Mouse (Mus musculus) urinary bladder, postnatal 4 days (tissue): Measurements from ENCODE around the gene Med15.
A peak's percentile ranks its signal among the peaks of the same experiment; 100 is the strongest.

Source experiments
- DNase-seq, 2 experiments: peaks; one replicate each; pipeline ENCODE4 v3.0.0; 2021 to 2022; ENCODE audit warnings: low spot score in 2 of 2

Med15 gene

GRCm38 (mm10) chr16:17649925-17650605 lies 82.6 kb downstream of the Med15 start:
- peak in 1 of 2 experiments; percentile 57 for DNase-seq

- peak in 1 of 2 experiments; percentile 57 for DNase-seq
Measured at GRCm38 (mm10) chr16:17647566-17648340, 84.9 kb downstream of the Med15 start.

GRCm38 (mm10) chr16:17647156-17647555 lies 85.5 kb downstream of the Med15 start:
- DNase-seq, result no peak

GRCm38 (mm10) chr16:17646310-17647114 lies 86.2 kb downstream of the Med15 start, which contains the start of gene Ccdc74a:
Gene Ccdc74a (plus strand): TSS chr16:17646470.
- DNase-seq, result peak; percentile 82

GRCm38 (mm10) chr16:17643437-17643990 lies 89.2 kb downstream of the Med15 start:
- DNase-seq, result no peak

GRCm38 (mm10) chr16:17642311-17642710 lies 90.4 kb downstream of the Med15 start:
- no peak for DNase-seq

GRCm38 (mm10) chr16:17641301-17641700 lies 91.4 kb downstream of the Med15 start:
- no peak for DNase-seq

GRCm38 (mm10) chr16:17640706-17641105 lies 92.0 kb downstream of the Med15 start:
- no peak for DNase-seq

GRCm38 (mm10) chr16:17639951-17640350 lies 92.7 kb downstream of the Med15 start:
- no peak for DNase-seq

GRCm38 (mm10) chr16:17639081-17639480 lies 93.6 kb downstream of the Med15 start:
- no peak for DNase-seq

GRCm38 (mm10) chr16:17638036-17638628 lies 94.6 kb downstream of the Med15 start:
- no peak for DNase-seq

GRCm38 (mm10) chr16:17637610-17638009 lies 95.1 kb downstream of the Med15 start:
- DNase-seq, result no peak

- DNase-seq, result no peak
Measured at GRCm38 (mm10) chr16:17636904-17637303, 95.8 kb downstream of the Med15 start.

GRCm38 (mm10) chr16:17633481-17634181 lies 99.1 kb downstream of the Med15 start:
- no peak for DNase-seq

- DNase-seq, result no peak
Measured at GRCm38 (mm10) chr16:17632580-17632979, 100.1 kb downstream of the Med15 start.

- DNase-seq, result no peak
Measured at GRCm38 (mm10) chr16:17626269-17626555, 106.5 kb downstream of the Med15 start.

GRCm38 (mm10) chr16:17625488-17626268 lies 107.0 kb downstream of the Med15 start:
- DNase-seq, result no peak

- DNase-seq, result no peak
Measured at GRCm38 (mm10) chr16:17621936-17622335, 110.8 kb downstream of the Med15 start.

- peak; percentile 82 to 95 for DNase-seq
Measured at GRCm38 (mm10) chr16:17619198-17620105, 113.2 kb downstream of the Med15 start, which contains the start of gene Smpd4. Gene Smpd4 (plus strand): TSS chr16:17619354.
